Mouse (Mus musculus): ENCODE measurements around the gene Hist1h2bb. TPM values are rescaled to one million over a fixed set of nuclear protein-coding genes. Genes with fewer than 3 reads are reported as not detected.
A peak's percentile ranks its signal among the peaks of the same experiment; 100 is the strongest.

Hist1h2bb gene
- total RNA-seq, 2 experiments from 2014 or later = 15.7 to 19.5 TPM

DNA sequence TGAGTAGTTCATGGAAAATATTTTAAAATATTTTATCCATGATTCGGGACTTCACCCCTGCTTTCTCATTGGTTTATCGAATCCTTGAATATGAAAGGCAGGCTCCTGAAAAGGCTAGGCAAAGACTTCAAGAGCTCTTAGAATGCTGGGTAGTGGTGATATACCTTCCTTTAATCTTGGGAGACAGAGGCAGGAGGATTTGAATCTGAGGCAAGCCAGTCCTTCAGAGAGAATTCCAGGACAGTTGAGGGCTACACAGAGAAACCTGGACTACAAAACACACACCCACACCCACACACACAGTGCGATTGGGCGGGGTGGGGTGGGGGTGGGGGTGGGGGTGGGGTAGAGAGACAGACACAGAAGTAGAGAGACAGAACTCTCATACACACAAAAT, 1.4 kb downstream of the Hist1h2bb start:
- DNase-seq (ENCODE audit: low spot score in 2 of 2) = no peak

DNA sequence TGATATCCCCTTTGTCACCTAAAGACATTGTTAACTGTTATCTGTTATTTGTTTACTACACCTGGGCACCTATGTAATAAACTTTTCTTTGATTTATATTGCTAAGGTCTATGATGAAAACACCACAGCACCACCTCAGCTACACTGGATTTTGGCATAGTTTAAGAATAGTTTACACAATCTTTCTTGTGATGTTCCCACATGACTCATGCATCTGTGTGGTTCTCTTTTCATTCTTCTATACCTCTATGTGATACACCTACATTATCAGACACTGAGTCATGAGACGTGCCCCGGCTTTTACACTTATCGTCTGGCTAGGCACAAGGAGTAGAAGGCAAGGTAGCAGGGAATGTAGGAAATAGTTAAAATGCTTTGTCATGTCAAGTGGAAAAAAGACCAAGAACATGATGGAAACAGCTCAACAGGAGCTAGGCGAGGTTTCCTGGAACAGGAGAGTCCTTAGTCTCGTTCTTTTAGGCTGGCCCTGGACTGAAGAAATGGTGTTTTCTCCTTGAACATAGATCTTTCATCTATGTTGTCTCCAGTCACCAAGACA, 3.1 kb downstream of the Hist1h2bb start:
- DNase-seq (ENCODE audit: low spot score in 2 of 2) = no peak

DNA sequence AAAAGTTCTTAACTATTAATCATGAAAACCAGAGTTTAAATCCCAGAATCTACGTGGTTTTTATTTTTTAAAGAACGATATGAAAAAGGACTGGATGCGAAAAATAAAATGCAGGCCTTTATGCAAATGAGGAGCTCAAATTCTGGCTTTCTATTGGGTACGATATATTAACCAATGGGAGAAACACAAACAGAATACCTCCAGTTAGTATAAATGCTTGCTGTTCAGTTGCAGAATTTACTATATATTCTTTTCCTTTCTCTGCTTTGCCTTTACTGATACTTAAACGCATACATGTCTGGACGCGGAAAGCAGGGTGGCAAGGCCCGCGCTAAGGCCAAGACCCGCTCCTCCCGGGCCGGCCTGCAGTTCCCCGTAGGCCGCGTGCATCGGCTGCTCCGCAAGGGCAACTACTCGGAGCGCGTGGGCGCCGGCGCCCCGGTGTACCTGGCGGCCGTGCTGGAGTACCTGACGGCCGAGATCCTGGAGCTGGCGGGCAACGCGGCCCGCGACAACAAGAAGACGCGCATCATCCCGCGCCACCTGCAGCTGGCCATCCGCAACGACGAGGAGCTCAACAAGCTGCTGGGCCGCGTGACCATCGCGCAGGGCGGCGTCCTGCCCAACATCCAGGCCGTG, 4.4 kb downstream of the Hist1h2bb start, which contains the start of gene Hist1h2ab:
Gene Hist1h2ab (plus strand): TSS at position 288 of the 639 bp plus-strand sequence.
- DNase-seq (ENCODE audit: low spot score in 2 of 2) = peak in 1 of 2 experiments; percentile 60

DNA sequence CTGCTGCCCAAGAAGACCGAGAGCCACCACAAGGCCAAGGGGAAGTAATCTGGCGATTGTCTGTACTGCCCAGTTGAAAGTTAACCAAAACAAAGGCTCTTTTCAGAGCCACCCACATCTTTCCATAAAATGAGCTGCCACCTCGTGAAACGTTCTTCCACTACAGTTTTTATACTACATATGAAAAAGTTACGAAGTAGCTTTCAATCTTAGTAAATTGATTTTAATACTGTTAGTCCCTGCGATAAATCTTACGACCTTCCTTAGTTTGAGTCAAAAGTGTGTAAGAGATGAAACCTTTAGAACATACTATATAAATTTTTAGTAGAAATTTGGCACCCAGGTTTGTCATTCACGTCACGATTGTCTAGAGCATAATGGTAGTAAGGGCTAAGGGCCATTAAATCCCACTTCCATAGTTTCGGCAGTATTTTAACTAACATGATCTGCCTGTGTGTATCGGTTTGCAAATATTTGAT, 5.0 kb downstream of the Hist1h2bb start:
- no peak for DNase-seq (ENCODE audit: low spot score in 2 of 2)

DNA sequence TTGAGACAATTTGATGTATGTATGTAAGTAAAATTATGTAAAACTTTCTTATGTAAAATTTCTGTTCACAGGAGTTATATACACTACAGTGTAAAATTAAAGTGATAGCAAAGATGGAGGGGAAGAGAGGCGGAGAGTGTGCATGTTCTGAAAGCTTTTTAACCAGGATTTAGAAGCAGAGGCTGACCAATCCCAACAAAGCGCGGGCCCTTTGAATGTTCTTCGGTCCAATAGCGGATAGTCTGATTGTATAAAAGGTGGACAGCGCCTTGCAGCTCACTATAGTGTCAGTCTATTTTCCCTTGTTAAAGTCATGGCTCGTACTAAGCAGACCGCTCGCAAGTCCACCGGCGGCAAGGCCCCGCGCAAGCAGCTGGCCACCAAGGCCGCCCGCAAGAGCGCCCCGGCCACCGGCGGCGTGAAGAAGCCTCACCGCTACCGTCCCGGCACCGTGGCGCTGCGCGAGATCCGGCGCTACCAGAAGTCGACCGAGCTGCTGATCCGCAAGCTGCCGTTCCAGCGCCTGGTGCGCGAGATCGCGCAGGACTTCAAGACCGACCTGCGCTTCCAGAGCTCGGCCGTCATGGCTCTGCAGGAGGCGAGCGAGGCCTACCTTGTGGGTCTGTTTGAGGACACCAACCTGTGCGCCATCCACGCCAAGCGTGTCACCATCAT, 5.7 kb downstream of the Hist1h2bb start, which contains the start of gene Hist1h3b:
Gene Hist1h3b (plus strand): TSS at position 201 of the 675 bp plus-strand sequence.
- DNase-seq (ENCODE audit: low spot score in 2 of 2) = peak; percentile 83 to 97

DNA sequence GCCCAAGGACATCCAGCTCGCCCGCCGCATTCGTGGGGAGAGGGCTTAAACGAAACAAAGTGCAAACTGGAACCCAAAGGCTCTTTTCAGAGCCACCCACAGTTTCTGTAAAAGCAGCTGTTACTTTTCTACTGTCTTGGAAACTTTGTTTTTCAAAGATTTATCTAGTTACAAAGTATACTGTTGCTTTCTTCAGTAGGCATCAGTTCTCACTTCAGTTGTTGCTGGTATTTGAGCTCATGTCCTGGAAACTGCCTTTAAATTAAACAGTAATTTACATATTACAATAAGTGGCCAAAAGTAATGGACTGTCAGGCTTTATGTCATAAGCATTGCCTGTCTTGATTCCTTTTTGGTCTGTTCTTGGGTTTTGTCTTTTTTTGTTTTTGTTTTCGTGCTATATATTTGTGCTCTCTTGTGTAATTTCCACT, 6.2 kb downstream of the Hist1h2bb start:
- no peak for DNase-seq (ENCODE audit: low spot score in 2 of 2)

DNA sequence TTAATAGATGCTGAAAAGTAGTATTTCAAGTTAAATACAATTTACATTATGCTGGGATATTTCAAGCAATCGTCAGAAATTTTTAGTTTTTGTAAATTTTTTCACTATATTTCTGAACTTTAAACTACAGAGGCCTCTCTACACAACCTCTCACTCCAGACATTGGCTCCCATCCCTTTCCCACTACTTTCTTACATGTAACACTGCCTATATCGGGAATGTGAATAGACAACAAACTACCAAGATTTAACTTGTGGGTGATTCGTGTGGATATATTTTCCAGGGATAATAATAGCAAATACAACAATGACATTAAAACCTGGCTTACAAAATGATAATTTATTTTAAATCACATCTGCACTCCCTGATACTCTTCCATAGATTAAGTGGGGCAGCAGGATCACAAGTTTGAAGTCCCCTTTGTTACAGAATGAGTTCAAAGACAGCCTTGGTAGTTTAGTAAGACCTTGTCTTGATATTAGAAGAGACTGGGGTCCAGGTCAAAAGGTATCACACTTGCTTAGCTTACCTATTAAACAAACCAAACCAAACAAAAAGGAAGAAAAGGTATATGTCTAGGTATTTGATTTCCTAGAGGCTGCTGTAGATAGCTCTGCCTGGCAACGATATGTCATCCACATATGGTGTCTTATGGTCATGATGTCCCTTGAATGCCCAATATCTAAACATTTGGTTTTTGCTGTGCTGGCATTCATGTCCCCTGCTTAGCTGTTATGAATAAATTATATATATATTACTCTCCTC, 7.0 kb downstream of the Hist1h2bb start:
- DNase-seq (ENCODE audit: low spot score in 2 of 2) = no peak

DNA sequence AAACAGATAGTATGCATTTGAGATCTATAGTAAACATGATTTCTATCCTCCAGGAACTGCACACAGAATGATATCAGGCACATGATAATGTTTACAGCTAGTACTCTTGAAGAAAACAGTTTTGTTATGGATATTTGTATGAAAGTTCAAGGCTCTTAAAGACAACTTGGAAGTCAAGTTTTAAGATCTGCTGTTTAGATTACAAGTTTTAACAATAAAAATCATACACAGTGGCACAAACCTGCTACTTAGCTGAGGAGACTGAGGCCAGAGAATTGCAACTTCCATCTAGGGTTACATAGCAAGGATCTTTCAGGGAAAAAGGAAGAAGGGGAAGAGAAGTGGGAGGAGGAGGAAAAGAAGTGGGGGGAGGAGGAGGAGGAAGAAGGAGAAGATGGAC, 8.5 kb downstream of the Hist1h2bb start:
- no peak for DNase-seq (ENCODE audit: low spot score in 2 of 2)

DNA sequence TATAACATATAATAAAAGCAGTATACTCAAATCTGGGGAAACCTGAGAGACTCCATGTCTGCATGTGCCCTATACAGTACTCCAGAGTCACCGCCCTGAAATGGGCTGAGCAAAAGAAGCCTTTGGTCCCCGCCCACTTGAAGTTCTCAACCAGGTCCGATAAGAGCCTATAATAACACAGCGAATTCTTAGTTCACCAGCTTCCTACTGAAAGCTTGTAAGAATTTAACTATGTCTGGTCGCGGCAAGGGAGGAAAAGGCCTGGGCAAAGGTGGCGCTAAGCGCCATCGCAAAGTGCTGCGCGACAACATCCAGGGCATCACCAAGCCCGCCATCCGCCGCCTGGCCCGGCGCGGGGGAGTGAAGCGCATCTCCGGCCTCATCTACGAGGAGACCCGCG, 10.3 kb downstream of the Hist1h2bb start, which contains the start of gene Hist1h4b:
Gene Hist1h4b (plus strand): TSS at position 224 of the 400 bp plus-strand sequence.
- DNase-seq (ENCODE audit: low spot score in 2 of 2) = peak; percentile 84 to 95

DNA sequence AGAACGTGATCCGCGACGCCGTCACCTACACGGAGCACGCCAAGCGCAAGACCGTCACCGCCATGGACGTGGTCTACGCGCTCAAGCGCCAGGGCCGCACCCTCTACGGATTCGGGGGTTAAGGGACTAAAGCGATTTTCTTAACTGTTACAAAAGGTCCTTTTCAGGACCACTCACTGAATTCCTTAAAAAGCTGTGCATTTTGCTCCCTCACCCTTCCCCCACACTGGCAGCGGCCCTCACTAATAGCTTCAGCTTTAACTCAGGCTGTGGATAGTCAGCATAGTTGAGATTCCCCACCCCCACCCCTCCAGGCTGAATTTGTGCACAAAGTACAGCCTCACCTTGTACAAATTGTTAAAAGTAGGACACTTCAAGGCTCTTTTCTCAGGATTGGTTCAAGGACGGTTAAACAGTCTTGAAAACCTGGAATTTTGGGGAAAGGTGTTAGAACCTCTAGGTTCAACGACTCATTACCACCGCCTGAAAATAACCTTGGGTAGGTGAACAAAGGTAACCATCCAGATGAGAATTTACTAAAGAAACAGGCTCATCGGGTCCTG, 10.8 kb downstream of the Hist1h2bb start:
- no peak for DNase-seq (ENCODE audit: low spot score in 2 of 2)

DNA sequence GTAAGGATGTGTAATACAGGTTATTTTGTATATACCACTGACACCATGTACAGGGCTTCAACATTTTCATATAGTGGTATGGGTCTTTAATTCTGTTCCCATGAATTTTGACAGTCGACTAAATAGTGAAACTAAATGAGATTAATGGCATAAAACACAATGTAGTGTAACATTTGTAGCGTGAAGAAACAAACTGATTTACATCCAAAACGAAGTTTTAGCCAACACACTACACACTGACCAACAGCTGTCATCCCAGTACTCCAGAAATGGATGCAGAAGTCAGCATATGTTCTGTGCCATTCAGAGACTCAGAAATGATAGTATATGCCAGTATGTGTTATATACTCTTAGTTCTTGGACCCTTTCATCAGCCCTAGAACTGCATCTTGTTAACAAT, 11.4 kb downstream of the Hist1h2bb start:
- DNase-seq (ENCODE audit: low spot score in 2 of 2) = no peak

DNA sequence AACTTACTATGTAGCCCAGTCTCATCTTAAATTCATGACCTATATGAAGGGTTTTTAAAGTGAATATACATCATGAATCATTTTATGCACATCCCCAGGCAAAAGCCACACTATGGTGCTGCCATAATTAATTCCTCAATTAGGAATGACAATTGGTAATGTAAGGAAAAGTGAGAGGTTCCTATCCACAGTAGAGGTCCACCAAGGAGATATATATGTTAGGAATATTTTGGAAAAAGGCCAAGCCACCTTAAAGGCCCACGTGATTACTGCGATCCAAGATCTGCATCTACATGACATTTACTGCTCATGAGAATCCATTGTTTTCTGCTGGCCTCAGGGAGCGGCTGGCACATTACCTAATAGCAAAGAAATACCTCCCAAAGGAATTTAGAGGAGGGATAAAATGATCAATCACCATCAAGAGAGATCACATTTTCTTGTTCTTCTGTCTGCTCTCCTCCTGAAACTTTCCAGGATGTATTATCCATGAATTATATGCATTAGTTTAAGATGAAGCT, 12.8 kb downstream of the Hist1h2bb start:
- no peak for DNase-seq (ENCODE audit: low spot score in 2 of 2)

DNA sequence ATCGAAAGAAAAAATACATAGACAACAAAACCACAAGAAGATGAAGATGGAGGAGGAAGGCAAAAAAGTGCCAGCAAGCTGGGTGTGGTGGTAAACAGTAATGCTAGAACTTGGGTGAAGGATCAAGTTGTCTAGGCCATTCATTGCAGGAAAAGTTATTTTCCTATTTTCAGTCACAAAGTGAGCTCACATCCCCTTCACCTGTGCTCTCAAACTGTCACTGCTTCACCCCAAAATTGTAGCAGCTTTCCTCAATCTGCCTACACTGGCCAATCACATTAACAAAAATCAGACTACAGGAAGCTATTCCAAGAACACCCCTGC, 13.3 kb downstream of the Hist1h2bb start:
- DNase-seq (ENCODE audit: low spot score in 2 of 2) = no peak

DNA sequence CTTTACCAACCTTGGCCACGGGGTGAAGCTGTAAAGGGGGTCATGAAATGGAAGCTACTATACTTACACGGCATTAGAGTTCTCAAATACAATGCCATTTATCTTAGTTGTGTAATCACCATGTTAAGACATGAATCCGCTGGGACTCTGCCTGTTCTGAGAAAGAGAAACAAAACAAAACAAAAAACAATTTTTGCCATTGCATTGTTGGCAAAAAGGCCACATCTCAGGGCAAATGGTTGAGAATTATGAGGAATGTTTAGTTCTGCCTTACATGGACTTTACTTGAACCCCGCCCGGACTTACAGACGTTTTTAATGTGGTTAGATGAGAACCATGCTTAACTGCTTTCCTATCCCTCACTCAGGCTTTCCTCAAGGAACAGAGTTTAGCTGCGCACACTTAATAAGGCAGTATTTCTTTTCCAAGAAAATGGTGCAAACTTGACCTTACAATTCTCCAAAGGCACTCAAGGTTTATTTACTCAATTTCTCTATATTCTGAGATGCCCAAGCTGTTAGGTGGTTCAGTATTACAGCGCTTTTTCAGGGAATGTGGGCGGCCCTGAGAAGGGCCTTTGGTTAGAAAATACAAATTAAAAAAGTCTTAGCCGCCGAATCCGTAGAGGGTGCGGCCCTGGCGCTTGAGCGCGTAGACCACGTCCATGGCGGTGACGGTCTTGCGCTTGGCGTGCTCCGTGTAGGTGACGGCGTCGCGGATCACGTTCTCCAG, 13.9 kb downstream of the Hist1h2bb start:
- DNase-seq (ENCODE audit: low spot score in 2 of 2) = peak in 1 of 2 experiments; percentile 28

DNA sequence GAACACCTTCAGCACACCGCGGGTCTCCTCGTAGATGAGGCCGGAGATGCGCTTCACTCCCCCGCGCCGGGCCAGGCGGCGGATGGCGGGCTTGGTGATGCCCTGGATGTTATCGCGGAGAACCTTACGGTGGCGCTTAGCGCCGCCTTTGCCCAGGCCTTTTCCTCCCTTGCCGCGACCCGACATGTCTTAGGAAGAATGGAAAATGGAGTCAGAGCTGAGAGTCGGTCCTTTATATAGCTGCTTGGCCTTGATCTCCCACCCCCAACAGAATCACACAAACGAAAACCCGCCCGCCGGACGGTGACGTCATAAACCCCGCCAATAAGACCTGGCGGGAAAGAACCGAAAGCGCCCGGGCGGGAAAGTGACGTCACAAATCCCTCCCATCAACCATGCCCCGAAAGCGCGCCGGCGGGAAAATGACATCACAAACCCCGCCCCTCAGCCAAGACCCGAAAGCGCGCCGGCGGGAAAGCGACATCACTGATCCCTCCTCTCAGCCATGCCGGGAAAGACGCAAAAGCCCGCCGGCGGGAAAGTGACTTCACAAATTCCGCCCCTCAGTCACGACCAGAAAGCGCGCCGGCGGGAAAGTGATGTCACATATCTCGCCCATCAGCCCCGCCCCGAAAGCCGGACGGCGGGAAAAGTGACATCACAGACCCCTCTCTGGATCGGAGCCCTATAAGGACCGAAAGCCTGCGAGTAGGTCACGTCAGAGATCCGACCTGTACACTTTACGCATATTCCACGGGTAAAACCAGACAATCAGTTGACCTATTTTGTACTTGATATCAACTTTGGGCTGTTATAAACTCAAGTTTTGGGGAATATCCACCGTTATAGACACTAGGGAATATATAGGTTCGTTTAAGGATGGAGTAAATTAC, 14.7 kb downstream of the Hist1h2bb start, which contains the start of gene Hist1h4a:
Gene Hist1h4a (minus strand): TSS at position 259 of the 893 bp plus-strand sequence.
- peak; percentile 97 to 98 for DNase-seq (ENCODE audit: low spot score in 2 of 2)

DNA sequence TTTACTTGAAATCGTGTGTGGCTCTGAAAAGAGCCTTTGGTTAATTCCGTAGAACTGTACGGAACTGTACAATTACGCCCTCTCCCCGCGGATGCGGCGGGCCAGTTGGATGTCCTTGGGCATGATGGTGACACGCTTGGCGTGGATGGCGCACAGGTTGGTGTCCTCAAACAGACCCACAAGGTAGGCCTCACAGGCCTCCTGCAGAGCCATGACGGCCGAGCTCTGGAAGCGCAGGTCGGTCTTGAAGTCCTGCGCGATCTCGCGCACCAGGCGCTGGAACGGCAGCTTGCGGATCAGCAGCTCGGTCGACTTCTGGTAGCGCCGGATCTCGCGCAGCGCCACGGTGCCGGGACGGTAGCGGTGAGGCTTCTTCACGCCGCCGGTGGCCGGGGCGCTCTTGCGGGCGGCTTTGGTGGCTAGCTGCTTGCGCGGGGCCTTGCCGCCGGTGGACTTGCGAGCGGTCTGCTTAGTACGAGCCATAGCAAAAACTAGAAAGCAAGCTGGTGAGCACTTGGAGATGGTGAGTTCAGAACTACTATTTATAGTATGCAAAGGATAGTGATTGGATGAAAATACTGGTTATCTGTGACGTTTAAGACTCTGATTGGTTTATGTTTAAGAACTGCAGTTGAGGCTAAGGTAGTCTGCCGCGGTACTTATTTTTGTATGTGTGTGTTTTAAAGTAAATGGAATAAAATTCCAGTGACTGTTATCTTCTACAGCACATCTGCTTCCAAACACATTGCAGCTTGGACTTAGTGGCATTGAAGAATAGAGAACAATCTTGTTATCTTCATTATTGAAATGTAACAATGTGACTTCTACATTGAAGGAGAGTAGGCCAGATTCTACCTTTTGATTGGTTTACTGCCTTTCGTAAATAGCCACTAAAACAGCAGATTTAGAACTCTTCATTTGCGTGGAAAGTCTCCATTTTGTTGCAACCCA, 15.6 kb downstream of the Hist1h2bb start, which contains the start of gene Hist1h3a:
Gene Hist1h3a (minus strand): TSS at position 516 of the 951 bp plus-strand sequence.
- DNase-seq (ENCODE audit: low spot score in 2 of 2) = peak in 1 of 2 experiments; percentile 85

DNA sequence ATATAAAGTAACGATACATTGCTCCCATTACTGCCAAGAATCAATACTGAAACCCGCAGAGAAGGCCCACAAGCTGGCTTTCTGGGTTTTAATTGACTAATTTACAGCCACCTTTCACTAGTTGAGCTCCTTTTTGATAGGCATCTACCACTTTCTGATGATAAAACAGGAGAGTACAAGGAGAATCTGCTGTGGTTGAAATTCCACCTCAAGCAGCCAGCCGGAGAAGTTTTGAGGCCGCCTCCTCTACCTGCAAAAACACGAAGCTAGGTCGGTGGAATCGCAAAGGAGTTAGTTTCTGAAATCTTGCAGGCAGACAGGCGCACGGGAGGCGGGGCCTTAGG, 16.7 kb downstream of the Hist1h2bb start:
- DNase-seq (ENCODE audit: low spot score in 2 of 2) = no peak
